Mouse (Mus musculus) liver, embryonic 14.5 days (tissue): ENCODE data around the gene Actn1. TPM values are rescaled to one million over a fixed set of nuclear protein-coding genes. Genes with fewer than 3 reads are reported as not detected.

Experiments used
- ATAC-seq: fragments of 200-750 bp; cut with Nextera tagmentation; 2 replicates; pipeline ENCODE4 v1.8.0; 2017; ENCODE audit warnings: moderate number of reproducible peaks, mild to moderate bottlenecking, moderate library complexity; ENCODE audit not compliant: insufficient read depth
- DNase-seq, 3 experiments: peaks; one replicate each; pipeline ENCODE4 v3.0.0-alpha.2; 2012 to 2013; ENCODE audit warnings: low read depth in 3 of 3, low spot score in 3 of 3
- H3K27ac ChIP-seq: fragments of 300-500 bp; sonication (generic); 2 replicates; pipeline ENCODE4 v1.5.1; 2014; ENCODE audit warnings: moderate library complexity, mild to moderate bottlenecking, control low read depth, inconsistent platforms
- H3K27me3 ChIP-seq: fragments of 300-500 bp; sonication (generic); 2 replicates; pipeline ENCODE4 v1.6.1; 2014; ENCODE audit warnings: mild to moderate bottlenecking, low read length, moderate library complexity; ENCODE audit not compliant: control insufficient read depth, insufficient read depth
- H3K36me3 ChIP-seq: fragments of 300-500 bp; sonication (generic); replicated peaks from 2 replicates; pipeline ENCODE4 v1.6.1; 2014; ENCODE audit warnings: low read depth; ENCODE audit not compliant: control insufficient read depth, insufficient read depth
- H3K4me1 ChIP-seq, 2 experiments: fragments of 200-500 bp in 1 of 2; fragments of 300-500 bp in 1 of 2; sonication (generic) in 1 of 2; replicated peaks; 2 replicates each; pipeline ENCODE4 v1.6.1; 2012 to 2014; ENCODE audit warnings: antibody characterized with exemption in 1 of 2, inconsistent platforms in 1 of 2, low read length in 1 of 2; ENCODE audit not compliant: control insufficient read depth in 2 of 2, insufficient read depth in 2 of 2
- H3K4me2 ChIP-seq: fragments of 300-500 bp; sonication (generic); 2 replicates; pipeline ENCODE4 v1.6.1; 2014; ENCODE audit warnings: low read depth, mild to moderate bottlenecking, control low read depth, moderate library complexity
- H3K4me3 ChIP-seq, 2 experiments: fragments of 200-500 bp in 1 of 2; fragments of 300-500 bp in 1 of 2; sonication (generic) in 1 of 2; 2 replicates each; pipeline ENCODE4 v1.5.1; 2012 to 2014; ENCODE audit warnings: low read depth in 2 of 2, low read length in 2 of 2, mild to moderate bottlenecking in 2 of 2, control low read depth in 1 of 2, inconsistent platforms in 1 of 2, moderate library complexity in 1 of 2; ENCODE audit not compliant: insufficient read depth in 1 of 2
- H3K9ac ChIP-seq: fragments of 300-500 bp; sonication (generic); replicated peaks from 2 replicates; pipeline ENCODE4 v1.6.1; 2014; ENCODE audit warnings: mild to moderate bottlenecking, control low read depth, moderate library complexity
- H3K9me3 ChIP-seq: fragments of 300-500 bp; sonication (generic); 2 replicates; pipeline ENCODE4 v1.6.1; 2016; ENCODE audit warnings: low read length, mixed read lengths; ENCODE audit not compliant: control insufficient read depth
- CTCF ChIP-seq: IDR thresholded peaks from 2 replicates; pipeline ENCODE4 v1.5.1; 2016; ENCODE audit warnings: antibody characterized with exemption, low read depth, control low read depth
- EP300 ChIP-seq: IDR thresholded peaks from 2 replicates; pipeline ENCODE4 v1.6.1; 2016; ENCODE audit warnings: antibody characterized with exemption, low read depth
- WGBS: fragments of 180-500 bp; shearing (Covaris S2); extraction: QIAGEN DNeasy Blood & Tissue Kit; methylation state at CpG from one replicate; pipeline ENCODE4 v1.1.7; 2014; ENCODE audit not compliant: insufficient replicate concordance; 5-methylcytosine and 5-hydroxymethylcytosine counted together
- polyA plus RNA-seq, 2 experiments: library from polyadenylated mRNA; depleted of rRNA in 1 of 2; stranded (reverse) in 1 of 2; unstranded in 1 of 2; fragments of >200 nt; fragmentation: Nextera tagmentation in 1 of 2; extraction: Ambion mirVana in 1 of 2; gene quantifications; 2 replicates each; pipeline versions ENCODE4 v1.2.1 to v1.2.3; 2012 to 2014

Actn1 gene
- polyA plus RNA-seq, 2 experiments: 5.6 to 14.0 TPM

- H3K4me2 ChIP-seq: no peak overlapping the region
- no peaks in the 10 kb centered on the region for H3K36me3 ChIP-seq
- no peaks in the 10 kb centered on the region for H3K4me1 ChIP-seq
- TF ChIP-seq CTCF (peak; percentile 88), EP300 (no peak)
- H3K4me3 ChIP-seq: no peak overlapping the region
- H3K27me3 ChIP-seq: no peaks in the 10 kb centered on the region
- H3K9ac ChIP-seq: no peak overlapping the region
- 55% methylated on average over 10 of the region's 10 CpGs for WGBS
- peak in 2 of 3 experiments; percentile 15 to 27 for DNase-seq
- no peak overlapping the region for H3K27ac ChIP-seq
- ATAC-seq: no peak
- no peaks in the 10 kb centered on the region for H3K9me3 ChIP-seq
Measured at GRCm38 (mm10) chr12:80197343-80197742, 62.8 kb downstream of the Actn1 start.

GRCm38 (mm10) chr12:80191806-80192205, 68.4 kb downstream of the Actn1 start:
- Histone ChIP-seq H3K9ac (no peak overlapping the region), H3K4me3 (no peak overlapping the region), H3K9me3 (no peaks in the 10 kb centered on the region), H3K4me2 (no peak overlapping the region), H3K27me3 (no peaks in the 10 kb centered on the region), H3K27ac (no peak overlapping the region), H3K4me1 (no peaks in the 10 kb centered on the region), H3K36me3 (no peaks in the 10 kb centered on the region)
- no peak for TF ChIP-seq EP300
- no peak for ATAC-seq
- 33% methylated on average over 5 of the region's 5 CpGs for WGBS
- no peak for DNase-seq

DNA sequence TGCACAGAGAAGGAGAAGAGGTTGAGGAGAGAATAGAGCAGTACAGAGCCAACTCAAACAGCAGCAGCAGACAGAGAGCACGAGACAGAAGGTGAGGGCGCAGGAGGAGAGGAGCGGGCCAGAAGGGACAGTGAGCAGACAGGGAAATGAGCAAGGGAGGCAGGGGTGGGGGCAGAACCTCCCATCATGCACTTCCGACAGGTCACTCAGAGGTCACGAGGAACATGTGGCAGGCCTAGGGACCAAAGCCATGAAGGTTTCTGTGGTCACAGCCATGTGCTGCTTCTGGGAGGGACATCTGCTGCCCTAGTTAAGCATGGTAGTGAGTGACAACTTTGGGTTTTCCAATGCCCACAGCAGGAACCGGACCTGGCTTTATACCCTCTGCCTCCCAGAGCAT, 68.8 kb downstream of the Actn1 start:
- ATAC-seq (no peak), DNase-seq (no peak)
- Histone ChIP-seq H3K9ac (no peak overlapping the region), H3K27me3 (no peaks in the 10 kb centered on the region), H3K4me3 (no peak overlapping the region), H3K36me3 (no peaks in the 10 kb centered on the region), H3K4me2 (no peak overlapping the region), H3K4me1 (no peaks in the 10 kb centered on the region), H3K9me3 (no peaks in the 10 kb centered on the region), H3K27ac (no peak overlapping the region)
- TF ChIP-seq CTCF (no peak), EP300 (no peak)
- WGBS: 66% methylated on average over 6 of the region's 6 CpGs

DNA sequence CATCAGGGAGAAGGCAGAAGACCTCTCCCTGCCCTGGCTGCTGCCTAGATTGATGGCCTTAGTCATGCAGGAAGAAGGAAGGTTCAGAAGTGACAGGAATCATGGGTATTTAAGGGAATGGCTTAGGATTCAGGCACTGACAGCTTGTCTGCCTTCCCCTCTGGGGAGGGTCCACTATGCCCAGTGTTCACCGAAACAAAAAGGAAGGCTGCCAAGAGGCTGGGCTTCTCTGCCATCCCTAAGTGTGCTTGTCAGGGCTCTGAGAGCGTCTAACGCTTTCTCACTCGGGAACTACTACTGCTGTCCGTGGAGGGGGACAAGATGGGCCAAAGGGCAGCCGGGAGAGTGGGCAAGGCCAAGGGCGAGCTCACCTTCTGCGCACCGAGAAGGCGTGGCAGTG, 69.3 kb downstream of the Actn1 start:
- no peak overlapping the region for H3K9ac ChIP-seq

GRCm38 (mm10) chr12:80184041-80184440, 76.1 kb downstream of the Actn1 start:
- H3K4me3 ChIP-seq: no peak overlapping the region
- no peaks in the 10 kb centered on the region for H3K9me3 ChIP-seq
- WGBS: 67% methylated on average over 5 of the region's 5 CpGs
- H3K27ac ChIP-seq: no peak overlapping the region
- no peak for TF ChIP-seq CTCF
- TF ChIP-seq EP300: no peak
- peaks cover 0 to 2% of the 10 kb centered on the region in 2 experiments; a peak in 1 of 4 replicates for H3K4me1 ChIP-seq
- ATAC-seq (no peak), DNase-seq (no peak)
- H3K27me3 ChIP-seq: no peaks in the 10 kb centered on the region
- H3K36me3 ChIP-seq: no peaks in the 10 kb centered on the region
- H3K4me2 ChIP-seq: no peak overlapping the region
- H3K9ac ChIP-seq: no peak overlapping the region

More for the DNA sequence above, 69.3 kb downstream of the Actn1 start:
- Histone ChIP-seq H3K9me3 (no peaks in the 10 kb centered on the region), H3K27ac (no peak overlapping the region), H3K4me3 (no peak overlapping the region), H3K4me1 (no peaks in the 10 kb centered on the region), H3K27me3 (no peaks in the 10 kb centered on the region), H3K36me3 (no peaks in the 10 kb centered on the region), H3K4me2 (no peak overlapping the region)
- DNase-seq: no peak
- 73% methylated on average over 10 of the region's 10 CpGs for WGBS
- no peak for ATAC-seq
- TF ChIP-seq EP300: no peak
- no peak for TF ChIP-seq CTCF

- no peaks in the 10 kb centered on the region for H3K9me3 ChIP-seq
- H3K4me3 ChIP-seq: no peak overlapping the region
- peaks cover 0 to 2% of the 10 kb centered on the region in 2 experiments; a peak in 1 of 4 replicates for H3K4me1 ChIP-seq
- TF ChIP-seq EP300 (no peak), CTCF (no peak)
- no peak for DNase-seq
- no peak overlapping the region for H3K27ac ChIP-seq
- no peak overlapping the region for H3K4me2 ChIP-seq
- no peaks in the 10 kb centered on the region for H3K27me3 ChIP-seq
- no peak for ATAC-seq
- no peaks in the 10 kb centered on the region for H3K36me3 ChIP-seq
- 79% methylated on average over 2 of the region's 2 CpGs for WGBS
- H3K9ac ChIP-seq: no peak overlapping the region
Measured at GRCm38 (mm10) chr12:80181831-80182230, 78.3 kb downstream of the Actn1 start.
